Mouse (Mus musculus): ENCODE measurements around the gene Hecw2.
A peak's percentile ranks its signal among the peaks of the same experiment; 100 is the strongest.

Gene Hecw2

DNA sequence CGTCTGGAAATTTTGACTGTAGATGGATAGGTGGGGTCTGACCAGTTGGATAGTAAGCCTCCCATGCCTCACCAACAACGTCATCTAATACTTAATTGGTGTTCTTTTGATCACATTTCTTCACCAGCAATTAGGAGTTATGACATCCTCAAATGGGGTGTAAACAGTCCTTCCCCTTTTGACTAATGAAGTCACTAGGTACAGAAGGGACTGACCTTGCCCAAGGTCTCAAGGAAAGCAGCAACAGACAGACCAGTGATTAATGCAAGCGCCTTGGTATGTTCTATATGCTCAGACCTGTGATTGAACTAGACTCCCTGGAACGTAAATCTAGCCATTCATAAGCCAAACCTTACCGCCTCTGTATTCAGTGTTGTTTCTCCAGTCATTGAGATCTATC is 364.7 kb downstream of the Hecw2 start:
- no peak for DNase-seq (ENCODE audit: low spot score)

DNA sequence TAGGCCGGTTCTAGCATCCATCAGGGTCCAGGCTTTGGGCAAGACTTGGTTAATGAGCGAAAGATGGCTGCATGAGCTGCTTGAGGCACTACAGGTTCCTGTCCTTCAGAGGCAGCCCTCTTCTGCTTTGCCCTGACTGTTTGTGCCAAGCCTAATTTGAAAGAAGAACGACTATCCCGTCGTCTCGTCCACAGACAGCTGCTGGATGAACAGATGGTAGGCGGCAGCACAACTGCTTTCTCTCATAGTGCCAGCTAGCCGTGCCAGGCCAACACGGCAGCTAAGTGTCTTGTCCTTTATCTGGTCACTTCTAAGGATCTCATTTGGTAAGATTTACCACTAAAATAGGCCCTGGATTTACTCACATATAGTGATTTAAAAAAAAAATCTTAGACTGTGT is 365.9 kb downstream of the Hecw2 start:
- no peak for DNase-seq (ENCODE audit: low spot score)

DNA sequence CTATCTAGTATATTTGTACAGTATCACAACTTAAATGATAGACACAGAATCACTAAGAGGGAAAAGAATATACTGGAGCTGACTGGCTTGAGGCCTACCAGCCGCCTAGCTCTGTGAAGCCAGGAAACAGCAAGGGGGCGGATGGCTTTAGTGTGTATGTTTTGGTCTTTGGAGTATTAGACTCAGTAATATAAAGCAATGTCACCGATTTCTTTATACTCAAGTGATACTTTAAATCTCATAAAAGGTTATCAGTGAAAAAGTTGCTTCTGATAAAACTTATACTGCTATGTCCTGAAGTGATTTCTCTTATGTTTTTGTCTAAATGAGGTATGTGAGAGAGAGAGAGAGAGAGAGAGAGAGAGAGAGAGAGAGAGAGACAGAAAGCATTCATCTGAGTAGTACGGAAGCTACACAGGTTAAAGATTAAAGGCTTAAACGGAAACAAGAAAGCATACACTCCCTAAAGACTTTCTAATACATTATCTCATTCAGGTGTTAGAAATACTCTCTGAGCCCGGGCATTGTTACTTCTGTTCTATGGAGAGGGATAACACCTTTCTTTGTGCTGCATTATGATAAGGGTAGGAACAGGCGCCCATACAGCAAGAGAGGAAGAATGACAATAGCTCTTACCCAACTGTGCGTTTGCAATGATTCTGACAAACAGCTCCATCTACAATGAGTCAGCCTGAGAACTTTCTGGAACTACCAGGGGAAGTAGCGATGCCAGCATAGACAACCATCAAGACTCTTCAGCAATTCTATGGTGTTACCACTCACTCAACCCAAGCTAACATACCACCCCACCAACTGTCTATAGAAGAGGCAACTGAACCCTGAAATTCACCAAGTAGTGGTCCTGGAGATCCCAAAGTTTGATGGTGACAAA is 370.3 kb downstream of the Hecw2 start:
- no peak for DNase-seq (ENCODE audit: low spot score)

DNA sequence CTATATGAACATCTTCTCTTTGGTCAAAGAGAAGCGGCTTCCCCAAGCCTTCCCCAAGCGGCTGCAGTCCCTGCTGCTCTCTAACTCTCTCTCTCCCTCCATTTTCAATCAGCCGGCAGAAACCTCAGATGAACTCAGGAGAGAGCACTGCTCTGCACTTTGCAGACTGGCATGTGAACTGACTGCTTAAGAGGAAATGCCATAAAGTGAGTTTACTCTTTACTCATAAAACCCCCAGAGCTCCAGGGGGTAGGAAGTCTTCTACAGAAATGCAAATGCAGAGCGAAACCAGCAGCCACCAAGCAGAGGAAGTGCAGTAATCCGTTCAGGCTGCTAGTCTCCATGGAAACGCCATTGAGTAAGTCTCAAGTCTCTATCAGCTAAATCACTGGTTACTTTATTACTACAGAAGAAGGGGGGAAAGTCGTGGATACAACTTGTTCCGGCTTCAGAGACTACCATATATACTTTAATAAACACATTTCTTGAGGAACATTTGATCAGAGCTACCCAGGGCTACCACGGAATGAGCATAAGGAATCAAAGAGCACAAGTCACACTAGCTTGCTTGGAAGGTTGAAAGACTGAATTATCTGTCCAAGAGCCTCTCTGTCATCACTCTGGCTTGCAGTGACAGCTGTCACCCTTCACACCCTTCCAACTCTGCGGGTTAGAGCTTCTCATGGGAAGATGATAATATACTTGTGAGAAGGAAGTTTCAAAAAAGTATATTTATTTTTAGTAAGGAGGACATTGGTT is 371.1 kb downstream of the Hecw2 start:
- DNase-seq (ENCODE audit: low spot score) = peak; percentile 50

DNA sequence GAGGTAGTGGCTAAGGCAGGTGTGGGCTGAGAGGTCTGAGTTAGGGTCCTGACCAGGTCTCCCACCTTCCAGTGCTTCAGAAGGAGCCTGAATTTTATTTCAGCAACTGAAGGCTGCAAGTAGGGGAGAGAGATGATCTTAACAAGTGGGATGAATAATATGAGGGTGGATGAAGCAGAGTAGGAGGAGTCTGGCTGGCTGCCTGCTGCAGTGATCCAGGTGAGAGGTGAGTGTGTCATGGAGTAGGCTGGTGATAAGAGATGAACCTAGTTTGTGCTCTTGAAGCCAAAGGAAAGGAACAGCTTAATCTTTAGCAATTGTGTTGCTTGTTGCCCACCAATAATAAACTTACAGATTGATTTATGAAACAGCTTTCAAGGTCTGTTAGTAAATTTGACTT is 373.0 kb downstream of the Hecw2 start:
- no peak for DNase-seq (ENCODE audit: low spot score)

DNA sequence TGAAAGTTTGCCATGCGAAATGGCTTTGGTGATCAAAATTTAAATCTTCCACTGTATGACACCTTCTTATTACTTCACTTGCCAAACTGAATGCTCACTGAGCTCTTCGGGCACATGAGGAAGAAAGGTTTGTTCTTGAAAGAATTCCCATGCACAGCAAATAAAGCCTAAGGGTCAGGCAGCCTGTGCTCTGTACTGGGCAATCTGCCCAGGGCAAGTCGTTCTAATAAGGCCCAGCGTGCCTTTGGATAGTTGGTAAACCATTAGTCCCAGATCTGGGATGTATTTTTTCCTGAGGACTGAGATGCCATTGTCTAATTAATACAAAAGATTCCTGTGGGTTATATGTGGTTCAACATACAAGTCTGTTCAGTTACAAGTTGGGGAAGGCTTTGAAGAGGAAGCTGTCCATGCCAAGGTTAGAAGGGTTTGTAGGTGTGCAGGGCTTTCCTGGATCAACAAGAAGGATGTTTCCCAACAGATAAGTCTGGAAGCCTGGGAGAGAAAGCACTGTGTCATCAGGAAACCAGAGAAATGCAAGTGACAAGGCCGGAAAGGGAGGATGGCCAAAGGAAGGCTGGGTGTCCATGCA is 374.8 kb downstream of the Hecw2 start:
- peak; percentile 67 for DNase-seq (ENCODE audit: low spot score)

DNA sequence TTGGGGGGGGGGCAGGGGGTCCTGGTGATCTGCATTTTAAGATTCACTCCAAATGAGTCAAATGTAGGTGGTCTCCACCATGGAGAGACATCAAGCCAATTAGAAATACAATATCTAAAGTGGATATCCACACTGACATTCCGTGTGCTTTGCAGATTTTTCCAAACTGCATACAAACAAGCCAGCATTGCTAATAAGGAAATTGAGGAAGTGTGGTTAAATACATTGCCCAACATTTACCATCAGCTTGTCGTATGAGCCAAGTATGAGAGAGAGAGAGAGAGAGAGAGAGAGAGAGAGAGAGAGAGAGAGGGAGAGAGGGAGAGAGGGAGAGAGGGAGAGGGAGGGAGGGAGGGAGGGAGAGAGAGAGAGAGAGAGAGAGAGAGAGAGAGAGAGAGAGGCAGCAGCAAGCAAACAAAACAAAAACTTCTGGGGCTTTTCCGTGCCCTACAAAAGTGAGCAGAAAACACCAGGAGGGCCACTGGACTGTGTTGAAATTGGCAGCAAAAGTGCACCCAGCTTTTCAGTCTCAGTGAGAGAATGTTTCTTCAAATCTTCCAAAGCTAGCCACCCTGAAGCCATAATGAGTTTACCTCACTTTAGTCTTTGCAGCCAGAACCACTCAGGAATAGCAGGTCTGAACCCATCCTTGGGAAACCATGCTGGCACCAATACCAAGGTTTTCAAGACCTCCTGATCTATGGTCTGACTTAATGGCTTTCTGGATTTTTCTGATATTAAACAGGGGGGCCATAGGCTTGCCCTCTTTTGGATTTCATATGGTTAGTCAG is 376.7 kb downstream of the Hecw2 start:
- peak; percentile 49 for DNase-seq (ENCODE audit: low spot score)

DNA sequence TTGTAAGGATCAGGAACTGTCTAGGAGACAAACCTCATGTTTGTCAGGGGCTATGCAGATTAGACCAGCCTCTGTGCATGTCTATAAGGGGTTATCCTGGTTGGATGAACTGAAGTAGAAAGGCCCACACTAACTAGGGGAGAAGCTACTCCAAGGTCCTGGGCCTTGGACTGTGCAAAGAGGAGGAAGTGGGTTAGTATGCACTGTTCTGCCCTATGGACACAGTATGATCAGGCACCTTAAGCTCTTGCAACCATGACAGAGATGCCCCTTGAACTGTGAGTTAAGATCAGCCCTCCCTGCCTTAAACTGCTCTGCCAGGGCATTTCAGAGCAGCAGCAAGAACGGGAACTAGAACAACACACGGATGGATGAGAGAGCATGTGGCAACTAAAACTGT is 378.6 kb downstream of the Hecw2 start:
- no peak for DNase-seq (ENCODE audit: low spot score)

DNA sequence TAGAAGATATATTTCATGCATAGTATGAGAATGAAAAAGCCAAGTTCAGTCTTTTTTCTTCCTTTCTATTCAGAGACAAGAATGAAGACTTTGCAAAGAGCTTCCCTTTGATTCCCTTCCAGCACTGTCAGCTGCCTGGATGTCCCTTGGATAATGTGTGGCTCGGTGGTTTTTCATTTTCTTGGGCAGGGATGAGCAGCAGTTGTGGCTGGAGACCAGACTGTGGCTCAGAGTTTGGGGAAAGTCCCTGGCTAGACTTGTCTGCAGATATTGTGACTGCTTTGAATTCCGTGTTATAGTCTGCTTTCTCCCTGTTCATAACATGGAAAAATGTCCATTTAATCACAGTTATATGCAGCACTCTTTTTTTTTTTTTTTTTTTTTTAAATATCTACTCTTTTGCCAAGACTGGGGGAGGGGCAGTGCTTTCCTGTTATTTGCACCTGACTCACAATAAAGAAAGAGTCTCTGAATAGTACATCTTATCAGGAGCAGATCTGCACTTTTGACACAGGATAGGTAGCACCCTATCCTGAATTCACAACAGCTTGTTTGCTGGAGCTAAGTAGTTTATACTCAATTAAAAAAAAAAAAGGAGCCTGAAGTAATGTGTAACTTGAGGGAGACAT is 380.8 kb downstream of the Hecw2 start:
- DNase-seq (ENCODE audit: low spot score) = peak; percentile 20

DNA sequence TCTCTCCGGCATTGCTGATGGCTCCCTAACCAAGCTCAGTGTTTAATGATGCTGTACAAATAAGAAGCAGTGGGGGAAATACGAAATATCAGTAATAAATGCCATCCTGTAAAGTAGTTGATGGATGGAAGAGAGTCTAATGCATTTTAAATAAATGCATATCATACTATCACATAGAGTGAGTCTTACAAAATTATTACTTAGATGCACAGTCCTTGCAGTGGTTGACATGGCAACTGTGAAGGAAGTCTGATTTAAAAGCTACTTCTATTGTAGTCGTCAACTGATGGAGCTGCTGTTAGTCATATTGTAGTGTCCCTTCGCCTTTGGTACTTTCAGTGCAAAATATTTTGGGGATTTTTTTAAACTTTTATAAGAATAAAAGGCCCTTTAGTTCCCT is 383.0 kb downstream of the Hecw2 start:
- no peak for DNase-seq (ENCODE audit: low spot score)

DNA sequence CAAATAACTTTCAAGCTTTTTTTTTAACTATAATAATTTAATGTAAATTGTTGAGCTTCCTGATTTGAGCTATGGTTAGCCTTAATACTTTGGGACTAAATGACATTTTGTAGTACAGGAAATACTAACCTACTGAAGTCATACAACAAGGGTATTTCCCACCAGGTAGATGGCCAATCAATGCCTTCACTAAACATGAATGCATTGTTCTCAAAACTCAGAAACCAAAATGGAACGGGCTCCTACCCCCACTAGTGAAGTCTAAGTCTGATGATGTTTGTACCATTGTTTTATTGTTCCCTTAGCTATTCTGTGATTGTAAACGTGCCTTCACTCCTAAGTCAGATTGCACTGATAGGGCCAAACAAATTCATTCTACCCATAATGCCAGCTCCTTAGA is 386.7 kb downstream of the Hecw2 start:
- DNase-seq (ENCODE audit: low spot score) = no peak

DNA sequence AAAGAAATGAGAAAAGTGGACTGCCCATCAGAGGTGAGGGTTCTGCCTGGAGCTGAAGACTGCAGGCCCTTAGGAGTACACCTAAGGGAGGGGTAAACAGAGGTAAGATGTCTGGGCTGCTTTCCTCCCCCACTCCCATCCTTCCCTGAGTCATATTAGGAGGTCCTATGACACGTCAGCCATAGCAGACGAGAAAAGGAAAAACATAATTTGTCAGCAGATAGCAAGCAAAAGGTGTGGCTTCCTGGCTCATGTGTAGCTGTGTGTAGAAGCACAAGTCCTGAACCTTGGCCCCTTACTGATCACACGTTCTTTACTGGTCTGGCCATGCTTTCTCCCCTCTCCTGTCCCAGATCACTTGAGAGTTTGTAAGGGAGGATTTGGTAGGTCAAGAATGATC is 397.2 kb downstream of the Hecw2 start:
- DNase-seq (ENCODE audit: low spot score) = no peak

DNA sequence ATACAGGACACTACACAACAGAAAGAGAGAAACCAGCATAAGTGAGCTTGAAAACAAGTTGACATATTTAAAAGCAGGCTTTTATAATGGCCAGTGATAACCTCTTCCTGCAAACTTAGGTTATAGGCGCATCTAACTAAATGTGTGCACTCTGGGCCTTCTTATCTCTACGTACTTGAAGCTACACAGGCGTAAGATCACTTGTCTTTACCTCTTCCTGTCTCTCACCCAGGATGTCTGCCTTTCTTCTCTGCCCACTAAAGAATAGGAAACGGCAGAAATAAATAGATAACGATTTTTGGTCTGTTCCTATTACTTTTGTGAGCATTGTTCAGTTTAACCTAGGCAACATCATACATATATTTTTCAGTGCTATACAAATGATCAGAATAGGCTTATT is 397.9 kb downstream of the Hecw2 start:
- DNase-seq (ENCODE audit: low spot score) = no peak

DNA sequence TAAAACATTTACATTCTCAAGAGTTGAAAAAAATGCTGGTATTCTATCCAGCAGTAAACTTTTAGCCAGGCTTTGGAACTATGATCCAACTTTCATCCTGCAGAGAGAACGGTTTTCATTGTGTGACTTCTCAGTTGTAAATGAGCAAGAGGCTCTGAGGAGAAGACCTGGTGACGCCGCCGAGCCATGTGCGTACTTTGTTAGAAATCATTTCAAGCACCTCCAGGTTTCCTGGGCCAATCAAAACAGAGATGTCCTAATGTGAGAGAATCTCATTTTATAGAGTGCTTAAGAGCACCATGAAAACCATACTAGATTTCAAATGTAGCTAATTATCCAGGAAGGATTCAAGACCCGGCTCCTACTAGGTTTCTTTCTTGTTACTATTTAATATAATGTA is 398.7 kb downstream of the Hecw2 start:
- DNase-seq (ENCODE audit: low spot score) = no peak

DNA sequence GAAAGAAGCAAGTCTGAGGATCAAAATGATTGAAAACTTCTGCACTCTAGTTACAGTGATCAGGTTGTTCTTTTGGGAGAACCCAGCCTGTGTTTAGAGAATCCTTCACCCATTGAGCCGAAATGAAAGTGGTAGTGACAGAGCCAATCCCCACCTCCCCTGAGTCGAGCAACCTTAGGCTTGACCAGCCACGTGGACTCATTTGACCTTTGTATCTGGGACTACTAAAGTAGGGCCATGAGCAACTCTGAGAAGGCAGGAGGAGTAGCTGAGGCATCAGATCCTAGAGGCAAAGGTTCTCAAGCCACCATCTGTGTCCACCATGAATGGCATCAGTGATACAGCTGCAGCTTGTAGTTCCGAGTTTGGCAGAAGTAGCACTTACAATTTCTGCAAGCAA is 399.4 kb downstream of the Hecw2 start:
- no peak for DNase-seq (ENCODE audit: low spot score)

DNA sequence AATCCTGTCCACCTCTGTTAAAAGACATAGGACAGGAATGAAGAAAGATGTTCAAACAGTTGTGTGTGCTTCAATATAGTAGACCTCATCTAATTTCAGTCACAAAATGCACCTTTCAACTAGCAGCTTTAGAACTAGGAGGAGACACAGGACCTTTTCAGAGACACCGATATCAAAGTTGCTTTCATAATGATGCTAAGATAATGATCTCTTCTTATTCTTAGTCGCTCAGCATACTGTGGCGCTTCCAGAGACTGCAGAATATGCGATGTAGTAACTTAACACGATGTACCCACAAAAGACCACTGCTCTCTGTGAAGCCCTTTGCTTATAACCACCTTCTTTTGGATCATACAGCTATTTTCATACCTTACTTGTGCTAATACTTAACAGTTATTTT is 399.9 kb downstream of the Hecw2 start:
- no peak for DNase-seq (ENCODE audit: low spot score)

DNA sequence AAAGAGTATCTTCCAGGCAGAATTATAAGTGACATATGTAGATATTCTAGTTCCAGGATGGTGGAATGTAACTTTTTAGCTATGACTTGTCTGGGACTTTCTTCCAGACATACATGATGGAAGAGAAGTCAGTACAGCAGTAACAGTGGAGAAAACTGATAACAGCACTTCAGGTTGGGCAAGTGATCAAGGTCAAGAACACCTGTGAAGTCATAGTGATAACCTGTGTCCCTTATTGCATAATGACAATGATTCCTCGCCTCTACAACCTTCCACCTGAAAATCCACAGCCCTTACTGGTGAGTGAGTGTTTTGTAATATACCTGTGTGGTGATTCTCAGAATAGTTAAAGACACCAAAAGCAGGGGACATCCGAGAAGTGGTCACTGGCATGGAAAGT is 400.7 kb downstream of the Hecw2 start:
- no peak for DNase-seq (ENCODE audit: low spot score)

DNA sequence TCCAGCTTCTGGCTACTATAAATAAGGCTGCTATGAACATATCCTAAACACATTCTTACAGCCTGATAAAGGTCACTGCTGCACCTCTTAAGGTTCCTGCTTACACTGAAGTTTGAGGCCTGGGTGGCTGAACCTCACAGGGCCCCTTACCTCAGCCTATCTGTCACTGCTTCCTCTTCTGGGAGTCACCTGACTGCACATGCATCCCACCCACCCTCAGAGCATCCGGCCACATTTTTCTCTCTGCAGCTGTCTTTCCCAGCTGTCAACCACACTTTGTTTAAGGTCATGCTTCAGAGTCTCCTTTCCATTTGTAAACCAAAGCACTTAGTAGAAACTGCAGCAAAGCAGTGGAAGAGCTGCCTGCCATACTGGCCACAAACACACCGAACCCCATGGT is 403.6 kb downstream of the Hecw2 start:
- no peak for DNase-seq (ENCODE audit: low spot score)

DNA sequence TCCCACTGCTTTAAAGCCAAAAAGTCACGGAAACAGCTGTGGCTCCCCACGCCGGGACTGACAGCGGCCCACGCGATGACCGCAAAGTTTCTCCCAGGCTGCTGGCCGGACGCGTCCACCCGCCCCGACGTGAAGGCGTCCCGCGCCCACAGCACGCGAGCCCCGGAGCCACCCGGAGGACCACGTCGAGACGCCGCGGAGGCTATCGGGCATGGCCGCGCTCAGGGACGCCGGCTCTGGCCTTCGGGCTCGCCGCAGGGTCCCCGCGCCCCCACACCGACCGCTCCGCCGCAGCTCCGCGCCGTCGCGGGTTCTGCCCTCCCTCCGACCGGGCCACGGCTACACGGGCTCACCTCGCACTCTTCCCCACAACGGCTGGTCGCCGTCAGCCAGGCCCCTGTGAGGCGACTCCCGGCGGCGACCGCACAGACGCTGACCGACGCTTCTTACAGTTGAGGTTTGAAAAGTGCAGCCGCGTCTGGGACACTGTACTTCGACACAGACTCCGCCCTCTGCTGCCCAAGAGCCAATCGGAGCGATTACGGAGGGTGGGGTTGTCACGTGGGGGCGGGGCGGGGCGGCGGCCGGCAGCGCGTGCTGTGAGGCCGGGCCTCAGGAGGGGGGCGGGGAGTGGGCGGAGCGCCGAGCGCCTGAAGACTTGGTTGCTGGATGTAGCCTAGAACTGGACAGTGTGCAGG is 410.1 kb downstream of the Hecw2 start, which contains the start of gene Stk17b:
Stk17b (minus strand) TSS at position 504 of the 698 bp plus-strand sequence.
- DNase-seq (ENCODE audit: low spot score) = peak; percentile 96

DNA sequence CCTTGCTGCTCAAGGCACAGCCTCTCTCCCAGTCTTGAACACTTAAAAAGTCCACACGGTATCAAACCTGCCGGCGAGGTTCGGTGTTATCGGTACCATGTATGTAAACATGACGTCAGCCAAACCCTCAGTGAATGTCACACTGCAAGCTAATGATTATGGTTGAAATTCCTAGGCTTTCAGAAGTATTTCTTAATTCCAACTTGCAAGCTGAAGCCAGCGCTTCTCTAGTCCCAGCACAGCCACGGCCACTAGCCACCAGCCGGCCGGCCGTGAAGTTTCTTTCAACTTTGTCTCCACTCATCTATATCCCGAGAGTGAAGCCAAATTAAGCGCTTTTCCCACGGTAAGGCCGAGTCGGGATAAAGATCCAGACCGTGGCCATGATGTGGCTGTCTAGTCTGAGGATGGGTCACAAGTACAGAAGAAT is 410.7 kb downstream of the Hecw2 start:
- peak; percentile 70 for DNase-seq (ENCODE audit: low spot score)

DNA sequence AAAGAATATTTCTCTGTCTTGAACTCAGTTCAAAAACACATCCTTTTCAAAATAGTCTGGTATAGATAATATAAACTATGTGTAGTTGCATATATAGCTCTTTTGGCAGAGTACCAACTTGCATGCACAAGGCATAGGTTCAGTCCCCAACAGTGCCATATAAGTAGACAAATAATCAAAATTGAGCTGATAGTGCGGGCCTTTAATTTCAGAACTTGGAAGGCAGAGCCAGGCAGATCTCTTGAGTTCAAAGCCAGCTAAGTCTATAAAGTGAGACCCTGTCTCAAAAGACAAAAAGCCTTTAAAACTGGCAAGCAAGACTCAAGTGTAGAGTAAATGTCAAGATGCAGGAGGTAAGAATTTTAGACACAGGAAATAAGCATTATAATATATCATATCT is 412.0 kb downstream of the Hecw2 start:
- DNase-seq (ENCODE audit: low spot score) = no peak
